Mouse (Mus musculus) spleen, adult 2 months (tissue): Measurements from ENCODE around the gene Cdon. TPM values are rescaled to one million over a fixed set of nuclear protein-coding genes. Genes with fewer than 3 reads are reported as not detected.

Experiments
- DNase-seq, 2 experiments: peaks; one replicate each; pipeline versions ENCODE4 v3.0.0 to v3.0.0-alpha.2; 2012 to 2021; ENCODE audit warnings: low spot score in 2 of 2, low read depth in 1 of 2
- H3K27ac ChIP-seq: fragments of 200-500 bp; 2 replicates; pipeline ENCODE4 v1.5.1; 2012; ENCODE audit warnings: low read length, inconsistent platforms; ENCODE audit not compliant: insufficient read depth
- H3K27me3 ChIP-seq: fragments of 200-500 bp; 2 replicates; pipeline ENCODE4 v1.6.1; 2012; ENCODE audit warnings: mild to moderate bottlenecking, moderate library complexity, low read length, inconsistent platforms; ENCODE audit not compliant: control insufficient read depth, insufficient read depth
- H3K36me3 ChIP-seq: fragments of 200-500 bp; 2 replicates; pipeline ENCODE4 v1.6.1; 2012; ENCODE audit warnings: mild to moderate bottlenecking, low read length, inconsistent platforms; ENCODE audit not compliant: control insufficient read depth, insufficient read depth
- H3K4me1 ChIP-seq: fragments of 200-500 bp; 2 replicates; pipeline ENCODE4 v1.6.1; 2011; ENCODE audit warnings: inconsistent platforms; ENCODE audit not compliant: control insufficient read depth, insufficient read depth, insufficient read length
- H3K4me3 ChIP-seq: fragments of 200-500 bp; 2 replicates; pipeline ENCODE4 v1.5.1; 2011; ENCODE audit warnings: mild to moderate bottlenecking, inconsistent platforms; ENCODE audit not compliant: insufficient read depth, insufficient read length; ENCODE audit errors: extremely low read depth
- CTCF ChIP-seq: fragments of 200-500 bp; IDR thresholded peaks from 2 replicates; pipeline ENCODE4 v1.5.1; 2011; ENCODE audit warnings: mild to moderate bottlenecking, inconsistent platforms; ENCODE audit not compliant: insufficient read depth, insufficient read length, insufficient replicate concordance; ENCODE audit errors: extremely low read depth
- POLR2A ChIP-seq: fragments of 200-500 bp; IDR thresholded peaks from 2 replicates; pipeline ENCODE4 v1.6.1; 2011; ENCODE audit warnings: low read depth, low read length, inconsistent platforms
- WGBS: fragments of 180-500 bp; shearing (Covaris S2); methylation state at CpG from one replicate; pipeline ENCODE4 v1.1.7; 2018; 5-methylcytosine and 5-hydroxymethylcytosine counted together
- polyA plus RNA-seq: library from polyadenylated mRNA; depleted of rRNA; stranded (reverse); fragments of >200 nt; gene quantifications from 2 replicates; pipeline ENCODE4 v1.2.3, GENCODE M21; 2012

Gene Cdon
- polyA plus RNA-seq, 1 experiment = 2.4 TPM

GRCm38 (mm10) chr9:35535876-35536275 lies 114.9 kb downstream of the Cdon start:
- H3K4me1 ChIP-seq = no peaks in the 10 kb centered on the region
- no peak overlapping the region for H3K27ac ChIP-seq
- DNase-seq = no peak
- no peaks in the 10 kb centered on the region for H3K27me3 ChIP-seq
- no peaks in the 10 kb centered on the region for H3K36me3 ChIP-seq
- no peak for TF ChIP-seq CTCF
- no peak overlapping the region for H3K4me3 ChIP-seq
- 80% methylated on average over 4 of the region's 4 CpGs for WGBS

GRCm38 (mm10) chr9:35539001-35539750 lies 118.2 kb downstream of the Cdon start:
- Histone ChIP-seq H3K27me3 (no peaks in the 10 kb centered on the region), H3K4me3 (no peak overlapping the region), H3K27ac (no peak overlapping the region), H3K36me3 (no peaks in the 10 kb centered on the region), H3K4me1 (no peaks in the 10 kb centered on the region)
- TF ChIP-seq CTCF = no peak
- TF ChIP-seq POLR2A = no peak
- no peak for DNase-seq
- 93% methylated on average over 13 of the region's 13 CpGs for WGBS

GRCm38 (mm10) chr9:35541024-35541423 lies 120.1 kb downstream of the Cdon start:
- 91% methylated on average over 5 of the region's 5 CpGs for WGBS
- H3K27me3 ChIP-seq = no peaks in the 10 kb centered on the region
- no peaks in the 10 kb centered on the region for H3K4me1 ChIP-seq
- H3K4me3 ChIP-seq = no peak overlapping the region
- no peaks in the 10 kb centered on the region for H3K36me3 ChIP-seq
- no peak for TF ChIP-seq CTCF
- no peak for TF ChIP-seq POLR2A
- no peak for DNase-seq
- no peak overlapping the region for H3K27ac ChIP-seq

DNA sequence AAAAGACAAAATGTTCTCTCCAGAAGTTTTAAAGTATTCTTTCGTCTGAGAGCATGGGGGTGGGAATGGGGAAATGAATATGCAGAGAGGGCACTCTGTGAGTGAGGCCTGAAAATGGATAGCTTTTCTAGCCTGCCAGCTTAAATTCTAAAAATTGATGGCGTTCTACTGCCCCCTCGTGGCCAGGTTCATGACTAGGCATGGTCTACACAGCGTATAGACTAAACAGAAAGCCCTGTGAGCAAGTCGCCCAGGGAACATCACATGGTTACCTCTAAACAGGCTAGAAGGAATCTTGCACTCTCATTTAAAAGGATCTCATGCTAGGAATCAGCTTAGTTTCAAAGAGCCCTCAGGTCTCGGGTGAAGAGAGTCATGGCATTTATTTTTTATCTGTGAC lies 120.6 kb downstream of the Cdon start:
- TF ChIP-seq CTCF (peak; percentile 38; the same call in 1 of the 2 replicates), POLR2A (no peak)
- Histone ChIP-seq H3K4me1 (no peaks in the 10 kb centered on the region; the same call in 1 of the 2 replicates), H3K27ac (no peak overlapping the region), H3K27me3 (no peaks in the 10 kb centered on the region), H3K4me3 (no peak overlapping the region), H3K36me3 (no peaks in the 10 kb centered on the region)
- WGBS = 13% methylated on average over 6 of the region's 6 CpGs
- peak; percentile 53 to 77 for DNase-seq

DNA sequence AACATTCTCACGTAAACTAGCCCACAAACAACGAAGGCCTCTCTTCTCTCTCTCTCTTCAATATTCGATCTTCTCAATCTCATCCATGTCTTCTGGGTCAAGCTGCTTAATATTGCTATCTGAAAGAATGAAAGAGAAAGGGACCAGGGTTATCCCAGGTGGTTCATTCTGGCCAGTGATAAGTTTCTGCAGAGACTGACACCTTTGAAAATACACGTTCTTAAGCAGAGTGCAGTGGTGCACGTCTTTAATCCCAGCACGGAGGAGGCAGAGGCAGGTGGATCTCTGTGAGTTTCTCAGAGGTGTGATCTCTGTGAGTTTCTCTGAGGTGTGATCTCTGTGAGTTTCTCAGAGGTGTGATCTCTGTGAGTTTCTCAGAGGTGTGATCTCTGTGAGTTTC lies 121.0 kb downstream of the Cdon start:
- no peaks in the 10 kb centered on the region for H3K27me3 ChIP-seq
- no peak overlapping the region for H3K4me3 ChIP-seq
- H3K4me1 ChIP-seq = no peaks in the 10 kb centered on the region; the same call in 1 of the 2 replicates
- H3K27ac ChIP-seq = no peak overlapping the region
- DNase-seq = no peak
- no peaks in the 10 kb centered on the region for H3K36me3 ChIP-seq
- 72% methylated on average over 6 of the region's 6 CpGs for WGBS
- TF ChIP-seq POLR2A = no peak
- TF ChIP-seq CTCF = no peak

- Histone ChIP-seq H3K27me3 (no peaks in the 10 kb centered on the region), H3K4me3 (no peak overlapping the region), H3K4me1 (no peaks in the 10 kb centered on the region; the same call in 1 of the 2 replicates), H3K27ac (no peak overlapping the region), H3K36me3 (no peaks in the 10 kb centered on the region)
- 72% methylated on average over 14 of the region's 14 CpGs for WGBS
- TF ChIP-seq POLR2A (no peak), CTCF (no peak)
- DNase-seq = no peak
These were observed 122.4 kb downstream of the Cdon start for GRCm38 (mm10) chr9:35543099-35543860.

DNA sequence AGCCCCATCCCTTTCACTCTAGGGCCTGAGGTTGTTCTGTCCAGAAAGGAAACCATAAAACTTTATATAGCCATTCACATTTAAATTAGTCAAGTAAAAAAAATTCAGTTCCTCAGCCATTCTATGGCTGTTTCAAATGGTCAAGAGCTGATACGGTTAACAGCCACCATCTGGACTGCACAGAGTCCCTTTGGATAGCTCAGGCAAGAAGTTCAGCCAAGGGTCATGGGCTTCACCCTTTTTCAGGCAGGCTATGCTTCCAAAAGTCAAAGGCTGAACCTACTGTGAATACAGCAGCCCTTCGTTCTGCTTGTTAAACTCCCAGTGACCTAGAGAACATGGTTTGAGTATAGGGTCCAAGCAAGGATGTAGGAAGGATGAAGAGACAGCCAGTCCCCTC lies 123.7 kb downstream of the Cdon start:
- Histone ChIP-seq H3K27me3 (no peaks in the 10 kb centered on the region), H3K4me3 (no peak overlapping the region), H3K4me1 (no peaks in the 10 kb centered on the region; the same call in 1 of the 2 replicates), H3K27ac (no peak overlapping the region), H3K36me3 (no peaks in the 10 kb centered on the region)
- DNase-seq = no peak
- WGBS = 85% methylated on average over 2 of the region's 2 CpGs
- TF ChIP-seq POLR2A = no peak
